Mouse (Mus musculus) intestine, embryonic 15.5 days (tissue): Measurements from ENCODE around the gene Pbx3. TPM values are rescaled to one million over a fixed set of nuclear protein-coding genes. Genes with fewer than 3 reads are reported as not detected.

Source experiments
- ATAC-seq: fragments of 200-750 bp; cut with Nextera tagmentation; 2 replicates; pipeline ENCODE4 v1.8.0; 2017; ENCODE audit warnings: moderate TSS enrichment, moderate library complexity
- H3K27ac ChIP-seq: fragments of 300-500 bp; sonication (generic); 2 replicates; pipeline ENCODE4 v1.5.1; 2015; ENCODE audit warnings: mild to moderate bottlenecking, inconsistent platforms
- H3K27me3 ChIP-seq: fragments of 300-500 bp; sonication (generic); replicated peaks from 2 replicates; pipeline ENCODE4 v1.6.1; 2015; ENCODE audit warnings: inconsistent platforms
- H3K36me3 ChIP-seq: fragments of 300-500 bp; sonication (generic); 2 replicates; pipeline ENCODE4 v1.6.1; 2015; ENCODE audit warnings: inconsistent platforms
- H3K4me1 ChIP-seq: fragments of 300-500 bp; sonication (generic); replicated peaks from 2 replicates; pipeline ENCODE4 v1.6.1; 2015; ENCODE audit warnings: inconsistent platforms
- H3K4me2 ChIP-seq: fragments of 300-500 bp; sonication (generic); replicated peaks from 2 replicates; pipeline ENCODE4 v1.6.1; 2015; ENCODE audit warnings: mild to moderate bottlenecking, inconsistent platforms
- H3K4me3 ChIP-seq: fragments of 300-500 bp; sonication (generic); replicated peaks from 2 replicates; pipeline ENCODE4 v1.5.1; 2015; ENCODE audit warnings: inconsistent platforms
- H3K9ac ChIP-seq: fragments of 300-500 bp; sonication (generic); 2 replicates; pipeline ENCODE4 v1.6.1; 2015; ENCODE audit warnings: inconsistent platforms
- H3K9me3 ChIP-seq: fragments of 300-500 bp; sonication (generic); 2 replicates; pipeline ENCODE4 v1.6.1; 2016; ENCODE audit warnings: inconsistent platforms
- WGBS: fragments of 180-500 bp; shearing (Covaris S2); methylation state at CpG from one replicate; pipeline ENCODE4 v1.1.7; 2015; 5-methylcytosine and 5-hydroxymethylcytosine counted together
- polyA plus RNA-seq: library from polyadenylated mRNA; unstranded; fragments of >200 nt; fragmentation: Nextera tagmentation; extraction: Ambion mirVana; gene quantifications from 2 replicates; pipeline ENCODE4 v1.2.1, GENCODE M21; 2015

The Pbx3 gene
- polyA plus RNA-seq, 1 experiment from 2014 or later: 18.9 TPM

GRCm38 (mm10) chr2:34153336-34153735 lies 219.6 kb downstream of the Pbx3 start:
- Histone ChIP-seq H3K4me2 (no peak overlapping the region), H3K9ac (no peak overlapping the region), H3K4me3 (no peak overlapping the region), H3K27ac (no peak overlapping the region), H3K9me3 (no peaks in the 10 kb centered on the region), H3K27me3 (no peaks in the 10 kb centered on the region), H3K36me3 (no peaks in the 10 kb centered on the region), H3K4me1 (no peaks in the 10 kb centered on the region)
- 71% methylated on average over 6 of the region's 6 CpGs for WGBS
- ATAC-seq: no peak

GRCm38 (mm10) chr2:34150560-34150959 lies 222.4 kb downstream of the Pbx3 start:
- 85% methylated on average over 4 of the region's 4 CpGs for WGBS
- no peaks in the 10 kb centered on the region for H3K36me3 ChIP-seq
- ATAC-seq: no peak

GRCm38 (mm10) chr2:34148214-34148613 lies 224.7 kb downstream of the Pbx3 start:
- H3K36me3 ChIP-seq: no peaks in the 10 kb centered on the region
- H3K9ac ChIP-seq: no peak overlapping the region
- no peak for ATAC-seq
- no peaks in the 10 kb centered on the region for H3K27me3 ChIP-seq
- no peaks in the 10 kb centered on the region for H3K9me3 ChIP-seq
- no peaks in the 10 kb centered on the region for H3K4me1 ChIP-seq
- no peak overlapping the region for H3K4me3 ChIP-seq
- H3K27ac ChIP-seq: no peak overlapping the region
- 67% methylated on average over 7 of the region's 7 CpGs for WGBS
- no peak overlapping the region for H3K4me2 ChIP-seq

More at GRCm38 (mm10) chr2:34150560-34150959, 222.4 kb downstream of the Pbx3 start:
- H3K27ac ChIP-seq: no peak overlapping the region
- no peak overlapping the region for H3K4me2 ChIP-seq
- H3K27me3 ChIP-seq: no peaks in the 10 kb centered on the region
- no peaks in the 10 kb centered on the region for H3K4me1 ChIP-seq
- H3K9ac ChIP-seq: no peak overlapping the region
- no peak overlapping the region for H3K4me3 ChIP-seq
- H3K9me3 ChIP-seq: no peaks in the 10 kb centered on the region

GRCm38 (mm10) chr2:34147476-34147875 lies 225.5 kb downstream of the Pbx3 start:
- no peak for ATAC-seq
- Histone ChIP-seq H3K9ac (no peak overlapping the region), H3K9me3 (no peaks in the 10 kb centered on the region), H3K4me2 (no peak overlapping the region), H3K36me3 (no peaks in the 10 kb centered on the region), H3K27ac (no peak overlapping the region), H3K4me1 (no peaks in the 10 kb centered on the region), H3K27me3 (no peaks in the 10 kb centered on the region), H3K4me3 (no peak overlapping the region)
- WGBS: 82% methylated on average over 14 of the region's 14 CpGs

- Histone ChIP-seq H3K36me3 (no peaks in the 10 kb centered on the region), H3K4me2 (no peak overlapping the region), H3K27ac (no peak overlapping the region), H3K4me1 (no peaks in the 10 kb centered on the region), H3K27me3 (no peaks in the 10 kb centered on the region), H3K4me3 (no peak overlapping the region), H3K9me3 (no peaks in the 10 kb centered on the region), H3K9ac (no peak overlapping the region)
- 57% methylated on average over 4 of the region's 4 CpGs for WGBS
- no peak for ATAC-seq
These were observed 225.9 kb downstream of the Pbx3 start for GRCm38 (mm10) chr2:34147036-34147435.

GRCm38 (mm10) chr2:34146431-34146830 lies 226.5 kb downstream of the Pbx3 start:
- no peak for ATAC-seq
- H3K4me2 ChIP-seq: no peak overlapping the region
- H3K36me3 ChIP-seq: no peaks in the 10 kb centered on the region
- H3K4me3 ChIP-seq: no peak overlapping the region
- H3K9me3 ChIP-seq: no peaks in the 10 kb centered on the region
- H3K9ac ChIP-seq: no peak overlapping the region
- 82% methylated on average over 1 of the region's 1 CpGs for WGBS
- H3K27me3 ChIP-seq: no peaks in the 10 kb centered on the region
- no peak overlapping the region for H3K27ac ChIP-seq
- no peaks in the 10 kb centered on the region for H3K4me1 ChIP-seq

- H3K36me3 ChIP-seq: no peaks in the 10 kb centered on the region
- no peak overlapping the region for H3K4me2 ChIP-seq
- ATAC-seq: no peak
- no peak overlapping the region for H3K9ac ChIP-seq
- H3K4me1 ChIP-seq: no peaks in the 10 kb centered on the region
- WGBS: 87% methylated on average over 5 of the region's 5 CpGs
- H3K27ac ChIP-seq: no peak overlapping the region
- no peaks in the 10 kb centered on the region for H3K27me3 ChIP-seq
- H3K4me3 ChIP-seq: no peak overlapping the region
- no peaks in the 10 kb centered on the region for H3K9me3 ChIP-seq
These were observed 233.3 kb downstream of the Pbx3 start for GRCm38 (mm10) chr2:34139470-34140158.

- H3K9me3 ChIP-seq: no peaks in the 10 kb centered on the region
- H3K4me3 ChIP-seq: no peak overlapping the region
- no peaks in the 10 kb centered on the region for H3K27me3 ChIP-seq
- no peak overlapping the region for H3K9ac ChIP-seq
- no peaks in the 10 kb centered on the region for H3K36me3 ChIP-seq
- H3K4me2 ChIP-seq: no peak overlapping the region
- ATAC-seq: no peak
- H3K4me1 ChIP-seq: no peaks in the 10 kb centered on the region
- 88% methylated on average over 7 of the region's 7 CpGs for WGBS
- no peak overlapping the region for H3K27ac ChIP-seq
These were observed 237.6 kb downstream of the Pbx3 start for GRCm38 (mm10) chr2:34135316-34135715.

- Histone ChIP-seq H3K4me3 (no peak overlapping the region), H3K9me3 (no peaks in the 10 kb centered on the region), H3K4me1 (no peaks in the 10 kb centered on the region), H3K27ac (no peak overlapping the region), H3K9ac (no peak overlapping the region), H3K27me3 (no peaks in the 10 kb centered on the region), H3K36me3 (no peaks in the 10 kb centered on the region), H3K4me2 (no peak overlapping the region)
- WGBS: 84% methylated on average over 1 of the region's 1 CpGs
- no peak for ATAC-seq
These were observed 240.2 kb downstream of the Pbx3 start for GRCm38 (mm10) chr2:34132751-34133150.

GRCm38 (mm10) chr2:34129674-34130267 lies 243.2 kb downstream of the Pbx3 start:
- H3K36me3 ChIP-seq: no peaks in the 10 kb centered on the region
- 58% methylated on average over 13 of the region's 13 CpGs for WGBS
- ATAC-seq: no peak
- no peak overlapping the region for H3K9ac ChIP-seq
- no peak overlapping the region for H3K27ac ChIP-seq
- H3K27me3 ChIP-seq: no peaks in the 10 kb centered on the region
- H3K4me3 ChIP-seq: no peak overlapping the region
- H3K4me2 ChIP-seq: no peak overlapping the region
- H3K4me1 ChIP-seq: no peaks in the 10 kb centered on the region
- H3K9me3 ChIP-seq: no peaks in the 10 kb centered on the region

- Histone ChIP-seq H3K27me3 (no peaks in the 10 kb centered on the region), H3K4me2 (no peak overlapping the region), H3K9me3 (no peaks in the 10 kb centered on the region), H3K9ac (no peak overlapping the region), H3K36me3 (no peaks in the 10 kb centered on the region), H3K27ac (no peak overlapping the region), H3K4me3 (no peak overlapping the region), H3K4me1 (peaks cover 7% of the 10 kb centered on the region; the same call in 1 of the 2 replicates)
- ATAC-seq: no peak
- WGBS: 82% methylated on average over 1 of the region's 1 CpGs
These were observed 245.1 kb downstream of the Pbx3 start for GRCm38 (mm10) chr2:34127871-34128270.

- Histone ChIP-seq H3K27me3 (no peaks in the 10 kb centered on the region), H3K9ac (no peak overlapping the region), H3K4me1 (peaks cover 7% of the 10 kb centered on the region; the same call in 1 of the 2 replicates), H3K9me3 (no peaks in the 10 kb centered on the region), H3K36me3 (no peaks in the 10 kb centered on the region), H3K27ac (no peak overlapping the region), H3K4me2 (no peak overlapping the region), H3K4me3 (no peak overlapping the region)
- 32% methylated on average over 12 of the region's 12 CpGs for WGBS
- ATAC-seq: no peak
These were observed 249.0 kb downstream of the Pbx3 start for GRCm38 (mm10) chr2:34123896-34124295.
